Mouse (Mus musculus): ENCODE data around the gene Ecel1.

Ecel1 gene

DNA sequence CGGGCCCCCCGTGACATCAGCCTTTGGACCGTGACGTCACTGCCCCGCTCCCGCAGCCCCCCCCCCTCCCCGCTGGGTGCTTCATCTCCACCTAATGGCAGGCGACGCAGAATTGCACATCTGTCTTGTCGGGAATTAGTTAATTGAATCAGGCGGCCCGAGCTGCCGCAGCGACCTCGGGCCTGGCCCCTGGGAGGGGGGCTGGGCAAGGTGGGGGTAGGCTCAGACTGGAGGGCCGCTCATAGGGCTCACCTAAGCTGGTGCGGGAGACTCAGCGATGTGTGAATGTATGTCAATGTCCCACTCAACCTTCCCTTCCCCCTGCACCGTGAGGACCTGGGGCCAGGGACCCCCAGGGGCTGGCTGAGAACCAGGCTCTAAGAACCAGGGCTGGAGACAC, 14.1 kb upstream of the Ecel1 start:
- DNase-seq (ENCODE audit: low read depth) = no peak

DNA sequence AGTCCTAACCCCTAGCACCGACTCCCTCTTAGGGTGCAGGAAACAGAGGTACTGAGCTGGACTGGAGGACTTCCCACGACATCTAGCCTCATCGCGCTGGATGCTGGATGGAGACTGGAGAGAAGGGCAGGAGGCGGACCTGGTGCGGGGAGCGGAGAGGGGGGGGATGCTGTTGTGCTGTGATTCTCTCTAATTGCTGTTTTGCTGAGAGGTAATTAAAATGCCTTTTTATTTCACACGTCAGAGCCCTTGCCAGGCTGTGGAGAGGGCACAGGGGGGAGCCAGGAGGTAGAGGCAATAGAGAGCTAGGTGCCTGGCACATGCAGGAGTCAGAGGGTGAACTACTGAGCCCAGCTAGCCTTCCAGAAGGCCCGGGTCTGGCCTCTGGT, 8.5 kb upstream of the Ecel1 start:
- no peak for DNase-seq (ENCODE audit: low read depth)

DNA sequence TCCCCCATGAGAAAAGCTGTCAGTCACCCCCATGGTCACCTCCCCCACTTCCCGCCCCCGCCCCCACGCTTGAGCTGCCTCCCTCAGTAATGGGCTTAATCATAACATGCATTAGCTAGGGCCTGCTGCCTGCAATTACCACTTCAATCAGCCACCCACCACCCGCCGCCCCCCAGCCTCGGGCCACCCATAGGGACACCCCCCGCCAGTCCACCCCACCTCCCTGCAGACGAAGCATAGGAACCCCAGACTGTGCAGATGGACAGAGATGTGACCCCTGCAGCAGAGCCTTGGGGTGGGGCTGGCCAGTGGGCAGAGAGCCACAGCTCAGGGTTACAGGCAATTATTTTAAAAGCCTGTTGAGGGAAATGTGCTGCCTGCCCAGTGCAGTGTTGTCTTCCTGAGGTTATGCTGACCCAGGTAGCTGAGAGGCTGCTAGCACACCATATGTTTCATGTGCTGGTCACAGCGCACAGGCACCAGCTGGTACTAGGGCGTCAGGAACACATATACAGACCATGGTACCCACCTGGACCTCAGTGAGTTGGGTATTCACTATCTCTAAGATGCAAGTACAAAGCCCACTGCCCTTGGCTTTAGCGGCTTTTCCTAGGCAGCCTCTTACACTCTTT, 8.0 kb upstream of the Ecel1 start:
- no peak for DNase-seq (ENCODE audit: low read depth)

DNA sequence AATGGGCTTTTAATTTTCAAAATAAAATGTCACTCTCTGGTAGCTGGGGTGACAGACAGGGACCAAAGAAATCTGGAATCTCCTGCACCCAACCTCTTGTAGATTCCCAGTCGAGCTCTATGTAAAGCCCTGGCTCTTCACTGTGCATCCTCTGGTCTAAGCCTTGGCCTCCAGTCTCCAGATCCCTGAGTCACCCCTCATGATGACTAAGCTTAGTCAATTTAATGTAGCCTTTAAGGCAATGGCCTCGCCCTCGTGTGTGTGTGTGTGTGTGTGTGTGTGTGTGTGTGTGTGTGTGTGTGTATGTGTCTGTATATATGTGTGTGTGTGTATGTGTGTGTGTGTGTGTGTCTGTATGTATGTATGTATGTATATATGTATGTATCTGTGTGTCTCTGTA, 3.1 kb upstream of the Ecel1 start:
- peak; percentile 78 for DNase-seq (ENCODE audit: low read depth)

DNA sequence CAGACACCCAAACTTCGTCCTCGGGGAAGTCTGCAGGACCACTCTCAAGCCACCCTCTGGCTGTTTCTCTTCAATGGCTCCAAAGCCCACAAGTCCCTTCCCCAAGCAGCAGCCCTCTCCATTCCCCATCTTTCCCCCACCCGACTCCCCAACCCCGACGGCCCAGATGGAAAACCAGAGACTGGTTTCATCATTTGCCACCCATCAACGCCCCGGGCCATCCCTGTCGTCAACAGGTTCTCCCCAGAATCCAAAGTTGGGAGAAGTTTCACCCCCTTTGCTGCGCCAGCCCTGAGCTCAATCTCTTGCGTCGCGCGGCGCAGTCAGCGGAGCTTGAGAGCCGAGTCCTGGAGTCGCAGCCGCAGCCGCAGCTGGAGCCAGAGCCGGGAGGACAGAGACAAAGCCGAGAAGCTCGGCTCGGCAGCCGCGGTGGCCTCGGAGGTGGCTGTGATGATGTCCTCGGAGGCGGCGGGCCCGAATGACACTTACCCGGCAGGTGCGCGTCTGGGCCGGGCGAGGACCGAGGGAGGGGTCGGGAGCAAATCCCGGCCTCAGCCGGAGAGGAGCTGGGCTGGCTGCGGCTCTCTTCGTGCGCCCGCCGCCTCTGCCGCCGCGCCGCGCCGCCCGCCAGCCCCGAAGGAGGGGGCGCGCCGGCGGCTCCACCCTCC, 656 bp downstream of the Ecel1 start:
- no peak for DNase-seq (ENCODE audit: low read depth)

DNA sequence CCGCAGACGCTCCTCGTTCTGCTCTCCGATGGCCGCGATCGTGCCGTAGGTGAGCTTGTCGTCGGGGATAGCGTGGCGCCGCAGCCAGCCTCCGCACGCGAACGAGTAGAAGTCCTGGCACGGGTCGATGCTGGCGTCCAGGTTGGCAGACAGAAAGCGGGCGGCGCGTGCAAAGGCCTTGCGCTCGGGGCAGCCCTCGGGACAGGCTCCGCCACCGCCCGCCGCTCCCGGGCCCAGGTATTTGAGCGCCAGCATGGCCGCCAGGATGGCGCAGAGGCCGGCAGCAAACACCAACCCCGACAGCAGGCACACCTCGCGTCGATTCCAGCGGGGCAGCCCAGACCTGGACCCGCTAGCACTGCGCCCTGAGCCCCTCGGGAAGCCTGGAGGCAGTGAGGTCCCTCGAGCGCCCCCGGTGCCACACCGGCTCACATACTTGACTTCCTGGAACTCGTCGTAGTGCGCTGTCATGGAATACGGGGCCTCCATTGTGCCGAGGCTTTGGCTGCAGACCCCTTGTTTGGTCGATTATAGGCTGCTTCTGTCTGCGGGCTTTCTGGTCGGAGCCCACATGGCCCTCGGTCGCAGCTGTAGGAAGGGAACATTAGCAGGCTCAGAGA, 1.7 kb downstream of the Ecel1 start:
- DNase-seq (ENCODE audit: low read depth) = no peak

DNA sequence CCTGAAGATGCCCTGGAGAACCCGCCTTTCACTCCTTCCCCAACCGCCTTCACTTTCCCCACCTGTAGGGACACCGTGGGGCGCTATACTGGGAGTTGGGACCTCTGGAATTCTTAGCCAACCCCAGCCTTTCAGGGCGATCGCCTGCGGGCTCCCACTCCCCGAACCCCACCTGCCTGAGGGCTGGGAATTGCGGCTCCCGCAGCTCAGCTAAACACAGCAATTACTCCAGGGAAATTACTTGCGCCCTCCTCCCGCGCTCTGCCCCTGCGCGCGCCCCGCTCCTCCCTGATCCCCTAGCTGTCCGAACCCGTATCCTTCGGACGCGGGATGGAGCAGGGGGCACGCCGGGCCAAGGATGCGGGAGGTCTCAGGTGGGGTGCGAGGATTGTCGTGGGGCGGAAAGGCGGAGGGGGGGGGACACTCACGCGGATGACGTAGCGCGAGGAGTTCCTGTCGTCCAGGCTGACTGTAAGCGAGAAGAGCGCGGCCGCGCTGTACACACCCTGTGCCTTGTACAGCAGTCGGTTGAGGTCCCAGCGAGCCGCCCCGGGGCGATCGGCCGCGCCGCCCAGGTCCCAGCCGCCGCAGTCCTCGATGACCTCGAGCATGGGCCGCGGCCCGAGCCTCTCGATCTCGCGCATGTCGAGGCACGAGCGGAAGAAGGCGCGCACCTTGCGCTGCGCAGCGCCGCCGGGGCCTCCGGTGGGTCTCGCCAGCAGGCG, 2.4 kb downstream of the Ecel1 start:
- no peak for DNase-seq (ENCODE audit: low read depth)

DNA sequence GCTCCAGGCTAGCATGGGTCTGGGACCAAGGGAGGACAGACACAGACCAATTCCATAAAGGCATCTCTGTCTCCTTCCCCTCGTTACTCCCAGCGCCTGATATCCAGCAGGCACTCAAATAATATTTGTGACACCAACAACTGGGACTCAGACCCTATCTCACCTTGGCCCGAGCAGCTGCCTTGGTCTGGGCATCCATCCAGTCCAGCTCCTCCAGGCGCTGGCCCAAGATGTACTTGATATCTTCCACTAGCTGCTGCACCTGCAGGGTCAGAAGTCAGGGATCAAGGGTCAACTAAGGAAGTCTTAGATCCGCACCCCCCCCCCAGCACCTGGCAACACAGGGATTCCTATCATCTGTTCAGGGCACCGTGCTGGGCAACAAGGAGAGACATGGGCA, 5.0 kb downstream of the Ecel1 start:
- DNase-seq (ENCODE audit: low read depth) = no peak

DNA sequence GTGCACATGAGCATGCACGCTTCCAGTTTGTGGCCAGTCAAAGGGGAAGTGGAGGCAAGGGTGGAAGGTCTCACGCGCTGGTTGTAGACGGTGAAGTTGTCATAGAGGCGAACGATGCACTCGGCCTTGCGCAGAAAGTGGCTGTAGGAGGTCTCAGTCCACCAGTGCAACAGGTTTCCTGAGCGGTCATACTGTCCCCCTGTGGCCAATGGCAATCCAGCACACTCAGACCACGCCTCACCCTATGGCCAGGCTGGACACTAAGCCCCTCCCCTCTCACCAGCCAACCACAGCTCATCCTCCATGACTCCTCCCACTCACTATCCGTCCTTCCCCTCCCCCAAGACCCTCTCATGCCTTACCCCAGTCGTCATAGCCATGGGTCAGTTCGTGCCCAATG, 6.9 kb downstream of the Ecel1 start:
- no peak for DNase-seq (ENCODE audit: low read depth)

DNA sequence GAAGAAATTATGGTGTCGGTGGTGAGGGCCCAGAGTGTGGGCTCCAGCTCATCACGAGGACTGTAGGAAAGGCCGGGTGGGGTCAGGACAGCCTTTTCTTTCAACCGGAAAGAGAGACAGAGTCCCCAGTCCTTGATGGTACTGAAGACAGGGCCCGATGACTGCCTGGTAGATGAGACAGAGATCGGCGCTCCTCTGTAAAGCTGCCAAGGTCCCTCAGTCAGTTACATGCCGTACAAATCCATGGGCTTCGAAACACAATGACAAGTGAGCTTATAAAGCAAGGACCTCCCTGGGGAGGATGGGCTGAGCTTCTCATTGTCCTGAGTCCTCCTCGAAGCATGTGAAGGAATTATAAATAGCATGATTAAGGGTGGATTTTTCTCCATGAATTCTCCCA, 13.2 kb downstream of the Ecel1 start:
- DNase-seq (ENCODE audit: low read depth) = no peak

DNA sequence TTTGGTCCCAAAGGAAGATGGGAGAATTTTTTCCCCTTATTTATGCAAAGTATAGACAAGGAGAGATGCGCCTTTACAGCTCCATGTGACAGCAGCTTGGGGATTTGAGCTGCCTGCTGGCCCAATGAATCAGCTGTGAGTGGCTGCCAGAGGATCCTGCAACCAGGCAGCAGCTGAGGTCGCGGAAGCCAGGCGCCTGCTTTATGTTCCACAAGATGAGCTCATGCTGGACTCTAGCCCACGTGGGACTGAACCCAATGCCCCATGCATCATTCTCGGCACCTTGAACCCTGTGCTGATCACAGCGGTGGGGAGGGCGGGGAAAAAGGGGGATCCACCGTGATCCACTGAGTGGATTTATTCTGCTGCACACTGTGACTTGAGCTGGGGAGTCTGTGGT, 13.9 kb downstream of the Ecel1 start:
- peak; percentile 79 for DNase-seq (ENCODE audit: low read depth)

DNA sequence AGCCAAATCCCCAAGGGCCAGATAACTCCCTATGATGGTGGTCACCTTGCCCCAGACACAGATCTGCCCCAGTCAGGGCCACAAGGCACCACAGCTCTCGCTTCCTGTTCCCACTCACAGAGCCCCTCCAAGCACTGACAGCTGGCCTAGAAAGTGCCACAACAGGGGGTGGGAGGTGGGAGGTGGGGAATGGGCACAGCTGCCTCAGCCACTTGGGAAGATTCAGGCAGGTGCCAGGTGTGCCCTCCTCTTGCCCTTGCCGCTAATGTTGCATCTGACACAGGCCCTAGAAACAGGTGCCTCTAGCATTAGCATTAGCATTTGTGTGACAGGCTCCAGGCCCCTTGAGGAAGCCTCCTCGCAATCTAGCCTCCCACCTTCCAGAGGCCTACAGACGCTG, 14.8 kb downstream of the Ecel1 start:
- DNase-seq (ENCODE audit: low read depth) = no peak

DNA sequence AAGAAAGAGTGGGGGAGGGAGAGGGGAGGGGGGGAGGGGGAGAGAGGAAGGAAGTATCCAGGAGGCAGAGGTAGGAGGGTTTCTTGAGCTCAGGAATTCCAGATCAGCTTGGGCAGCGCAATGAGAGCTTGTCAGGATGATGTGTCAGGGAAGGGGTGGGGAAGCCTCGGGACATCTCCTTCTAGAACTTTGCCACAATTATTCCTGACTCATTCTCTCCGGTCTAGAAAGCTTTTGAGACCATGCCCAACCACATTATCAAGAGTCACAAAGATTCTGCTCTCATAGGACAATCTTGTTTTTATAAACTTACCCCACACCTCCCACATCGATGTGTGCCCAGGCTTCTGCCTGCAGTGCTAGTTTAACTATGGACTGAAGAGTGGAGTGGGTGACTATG, 24.5 kb downstream of the Ecel1 start:
- peak; percentile 64 for DNase-seq (ENCODE audit: low read depth)

DNA sequence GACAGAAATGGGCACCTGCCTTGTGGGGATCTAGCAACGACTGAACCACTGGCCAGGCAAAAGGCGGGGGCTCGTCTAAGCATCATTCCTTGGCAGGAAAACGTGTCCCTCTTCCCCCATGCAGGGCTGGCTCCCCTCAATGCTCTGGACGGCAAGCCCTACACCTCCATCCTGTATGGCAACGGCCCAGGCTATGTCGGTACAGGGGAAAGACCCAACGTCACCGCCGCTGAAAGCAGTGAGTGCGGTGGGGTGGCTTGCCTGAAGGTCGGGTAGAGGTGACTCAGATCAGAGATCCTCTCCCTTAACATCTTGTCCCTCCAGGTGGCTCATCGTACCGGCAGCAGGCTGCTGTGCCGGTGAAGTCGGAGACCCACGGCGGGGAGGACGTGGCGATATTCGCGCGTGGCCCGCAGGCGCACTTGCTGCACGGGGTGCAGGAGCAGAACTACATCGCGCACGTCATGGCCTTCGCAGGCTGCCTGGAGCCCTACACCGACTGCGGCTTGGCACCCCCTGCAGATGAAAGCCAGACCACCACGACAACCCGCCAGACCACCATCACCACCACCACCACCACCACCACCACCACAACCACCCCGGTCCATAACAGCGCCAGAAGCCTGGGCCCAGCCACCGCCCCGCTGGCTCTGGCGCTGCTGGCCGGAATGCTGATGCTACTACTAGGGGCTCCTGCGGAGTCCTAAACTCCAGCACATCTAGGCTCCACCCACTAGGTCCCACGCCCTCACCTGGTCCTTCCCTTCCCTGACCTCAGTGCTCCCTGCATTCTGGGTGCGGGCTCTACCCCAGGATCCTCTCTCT, 28.9 kb downstream of the Ecel1 start:
- no peak for DNase-seq (ENCODE audit: low read depth)

DNA sequence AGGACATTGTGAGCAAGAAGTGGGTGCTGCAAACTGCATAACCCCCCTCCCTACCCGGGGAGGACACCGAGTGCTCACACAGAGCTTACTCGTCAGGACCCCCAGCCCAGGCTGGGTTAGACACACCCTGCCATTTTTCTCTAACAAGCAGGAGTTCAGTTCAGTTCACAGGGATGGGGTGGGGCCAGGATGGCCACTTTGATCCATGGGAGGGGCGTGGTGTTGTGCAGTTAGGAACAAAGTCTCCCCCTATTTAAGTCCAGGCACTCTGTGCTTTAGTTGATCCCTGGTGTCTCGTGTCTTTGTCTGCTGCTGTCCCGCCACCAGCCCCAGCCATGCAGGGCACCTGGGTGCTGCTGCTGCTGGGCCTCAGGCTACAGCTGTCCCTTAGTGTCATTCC, 31.6 kb downstream of the Ecel1 start, which contains the start of gene Akp3:
Akp3 (plus strand) TSS at position 301 of the 400 bp plus-strand sequence.
- DNase-seq (ENCODE audit: low read depth) = no peak

DNA sequence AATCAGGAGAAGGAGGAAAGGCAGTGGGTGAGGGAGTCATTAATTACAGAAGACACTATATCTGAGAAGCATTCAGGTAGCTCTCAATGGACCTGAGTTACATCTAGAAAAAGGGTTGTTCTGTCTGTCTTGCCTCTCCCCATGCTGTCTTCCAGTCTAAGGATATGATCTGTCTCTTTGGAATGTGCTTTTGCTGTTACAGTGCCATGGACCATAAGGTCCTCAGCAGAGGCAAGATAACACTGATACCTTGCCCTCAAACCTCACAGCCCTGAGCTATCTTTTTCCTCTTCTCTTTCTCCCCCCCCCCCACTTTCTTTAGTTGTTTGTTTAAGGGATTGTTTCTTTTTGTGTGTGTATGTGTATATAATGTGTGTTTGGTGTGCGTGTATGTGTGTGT, 41.5 kb downstream of the Ecel1 start:
- DNase-seq (ENCODE audit: low read depth) = peak; percentile 49

DNA sequence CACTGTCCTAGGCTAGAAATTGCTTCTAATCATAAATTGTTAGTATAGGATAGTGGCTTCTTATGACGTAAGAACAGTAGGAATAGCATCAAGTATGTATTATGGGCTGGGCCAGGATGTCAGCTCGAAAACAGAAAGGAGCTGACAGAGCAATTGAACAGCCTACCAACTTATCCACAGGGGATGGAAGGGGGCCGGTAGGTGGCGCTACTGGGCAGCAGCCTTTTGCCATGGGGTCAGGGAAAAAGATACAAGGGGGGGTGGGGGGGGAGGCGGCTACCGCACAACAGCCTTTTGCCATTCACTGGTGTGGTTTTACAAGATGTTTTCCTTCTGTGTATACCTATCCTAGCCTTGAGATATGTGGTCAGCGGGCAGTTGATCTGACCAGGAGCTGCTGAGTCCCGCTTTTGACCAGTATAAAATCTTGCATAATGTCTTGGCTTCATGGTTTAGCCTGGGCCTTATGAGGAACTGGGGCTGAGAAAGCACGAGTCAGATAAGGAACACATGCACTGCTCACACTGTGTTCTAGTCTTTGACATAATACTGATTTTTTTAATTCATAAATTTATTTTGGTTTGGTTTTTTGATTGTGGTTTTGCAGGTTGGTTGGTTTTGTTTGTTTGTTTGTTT, 44.5 kb downstream of the Ecel1 start:
- DNase-seq (ENCODE audit: low read depth) = peak; percentile 57

DNA sequence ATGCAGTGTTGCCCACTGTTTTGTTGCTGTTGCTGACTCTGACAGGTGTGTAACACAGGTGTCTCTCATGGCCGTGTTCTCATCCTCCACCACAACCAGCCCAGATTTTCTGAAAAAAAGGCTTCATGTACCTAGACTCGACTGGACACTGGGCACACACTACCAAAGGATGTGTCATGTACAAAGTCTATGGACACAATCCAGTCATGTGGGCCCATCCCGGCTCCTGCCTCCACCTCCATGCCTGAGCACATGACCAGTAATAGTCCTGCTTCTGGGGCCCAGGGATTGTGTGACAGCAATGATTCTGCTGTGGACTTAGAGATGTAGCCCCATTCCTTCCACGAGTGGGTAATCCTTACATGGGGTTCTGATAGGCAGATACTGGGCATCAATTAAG, 47.8 kb downstream of the Ecel1 start:
- DNase-seq (ENCODE audit: low read depth) = no peak

DNA sequence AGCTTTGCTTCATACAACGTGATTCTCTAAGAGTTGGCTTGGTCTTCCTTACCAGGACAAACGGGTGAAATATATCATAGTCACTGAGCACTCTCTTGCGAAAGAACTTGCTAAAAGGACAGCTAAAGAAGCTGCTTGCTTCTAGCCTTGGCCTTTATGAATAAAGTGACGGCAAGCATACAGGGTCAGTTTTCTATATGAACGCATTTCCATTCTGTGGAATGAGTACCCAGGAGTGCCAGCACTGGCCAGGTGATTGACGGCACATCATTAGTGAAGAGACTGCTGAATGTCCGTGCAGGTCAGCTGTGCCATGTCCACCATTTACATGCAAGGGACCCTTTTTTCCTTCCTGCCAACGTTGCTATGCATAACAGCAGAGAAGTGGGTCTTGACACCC, 49.8 kb downstream of the Ecel1 start:
- DNase-seq (ENCODE audit: low read depth) = no peak

DNA sequence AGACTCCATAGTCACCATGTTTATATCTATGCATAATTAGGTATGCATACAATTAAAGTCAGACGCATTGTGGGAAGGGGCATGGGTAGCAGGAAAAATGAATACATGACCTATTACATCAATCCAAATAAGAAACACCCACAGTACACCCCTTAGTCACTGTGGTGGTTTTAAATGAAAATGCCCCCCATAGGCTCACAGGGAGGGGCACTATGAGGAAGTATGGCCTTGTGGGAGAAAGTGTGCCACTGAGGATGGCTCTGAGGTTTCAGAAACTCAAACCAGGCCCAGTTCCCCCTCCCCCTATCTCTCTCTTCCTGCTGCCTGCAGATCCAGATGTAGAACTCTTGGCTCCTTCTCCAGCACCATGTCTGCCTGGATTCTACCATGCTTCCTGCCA, 52.4 kb downstream of the Ecel1 start:
- no peak for DNase-seq (ENCODE audit: low read depth)

DNA sequence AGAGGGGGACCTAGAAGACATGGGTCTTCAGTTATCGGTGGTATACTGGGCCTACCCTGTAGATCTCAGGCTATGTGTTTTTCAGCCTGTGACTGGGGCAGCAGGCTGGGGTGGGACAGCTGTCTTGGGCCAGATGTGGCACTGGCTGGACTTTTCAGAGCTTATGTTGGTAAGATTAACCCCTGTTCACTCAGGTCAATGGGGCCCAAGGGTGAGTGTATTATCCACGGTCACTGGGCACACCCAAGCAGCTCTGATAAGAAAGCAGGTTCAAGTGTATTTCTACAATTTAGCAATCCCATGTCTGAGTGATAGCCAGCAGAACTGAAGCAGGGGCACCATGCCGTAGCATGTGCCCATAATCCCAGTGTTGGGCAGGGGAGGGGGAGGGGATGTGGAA, 54.2 kb downstream of the Ecel1 start:
- no peak for DNase-seq (ENCODE audit: low read depth)

DNA sequence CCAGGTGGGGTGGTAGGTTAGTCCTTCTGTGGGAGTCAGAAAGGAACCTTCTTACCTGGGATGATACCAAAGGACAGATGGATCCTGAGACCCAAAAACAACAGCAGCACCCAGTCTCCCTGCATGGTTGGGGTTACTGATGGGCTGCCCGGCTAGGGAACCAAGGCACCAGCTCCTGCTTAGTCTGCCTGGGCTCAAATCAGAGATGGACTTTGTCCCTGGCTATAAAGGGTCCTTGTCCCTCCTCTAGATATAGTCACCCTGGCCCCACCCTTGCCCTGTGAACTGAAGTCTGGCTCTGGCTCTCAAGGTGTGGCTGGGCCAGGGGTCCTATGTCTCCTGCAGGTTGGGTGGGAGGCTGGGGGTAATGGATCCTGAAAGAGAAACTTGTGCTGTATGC, 54.9 kb downstream of the Ecel1 start, which contains the start of gene Alpi:
Alpi (minus strand) TSS at position 196 of the 400 bp plus-strand sequence.
- no peak for DNase-seq (ENCODE audit: low read depth)

All from NIH3T3 (cell line).